Mouse (Mus musculus) liver, adult 2 months (tissue): ENCODE measurements around the gene Gm21560. TPM values are rescaled to one million over a fixed set of nuclear protein-coding genes. Genes with fewer than 3 reads are reported as not detected.
"Not testable (repeated sequence)": the region's sequence is repeated elsewhere in the genome, so short reads cannot be mapped to it uniquely, and the experiment has no call there.

Experiments used
- DNase-seq: peaks from one replicate; pipeline ENCODE4 v3.0.0-alpha.2; 2011; ENCODE audit warnings: low read depth, low spot score; ENCODE audit errors: extremely low read depth
- H3K27ac ChIP-seq: fragments of 200-500 bp; replicated peaks from 2 replicates; pipeline ENCODE4 v1.5.1; 2012; ENCODE audit warnings: low read depth, mild to moderate bottlenecking, control low read depth, inconsistent platforms, low read length; ENCODE audit not compliant: insufficient read depth
- H3K27me3 ChIP-seq: fragments of 200-500 bp; 2 replicates; pipeline ENCODE4 v1.6.1; 2012; ENCODE audit warnings: mild to moderate bottlenecking, moderate library complexity, low read length, inconsistent platforms; ENCODE audit not compliant: control insufficient read depth, insufficient read depth
- H3K36me3 ChIP-seq: fragments of 200-500 bp; 2 replicates; pipeline ENCODE4 v1.6.1; 2012; ENCODE audit warnings: low read length, inconsistent platforms; ENCODE audit not compliant: control insufficient read depth, insufficient read depth
- H3K4me1 ChIP-seq: fragments of 200-500 bp; 2 replicates; pipeline ENCODE4 v1.6.1; 2011; ENCODE audit warnings: low read length; ENCODE audit not compliant: control insufficient read depth, insufficient read depth
- H3K4me3 ChIP-seq: fragments of 200-500 bp; 2 replicates; pipeline ENCODE4 v1.5.1; 2011; ENCODE audit warnings: low read depth, mild to moderate bottlenecking, control low read depth, low read length, moderate library complexity; ENCODE audit not compliant: insufficient read depth
- H3K79me2 ChIP-seq: fragments of 200-500 bp; 2 replicates; pipeline ENCODE4 v1.6.1; 2012; ENCODE audit warnings: inconsistent platforms, mild to moderate bottlenecking, low read length, moderate library complexity; ENCODE audit not compliant: control insufficient read depth, insufficient read depth
- H3K9ac ChIP-seq: fragments of 200-500 bp; 2 replicates; pipeline ENCODE4 v1.6.1; 2012; ENCODE audit warnings: low read depth, mild to moderate bottlenecking, control low read depth, inconsistent platforms, low read length
- WGBS: fragments of 180-500 bp; shearing (Covaris S2); methylation state at CpG from one replicate; pipeline ENCODE4 v1.1.7; 2018; 5-methylcytosine and 5-hydroxymethylcytosine counted together
- polyA plus RNA-seq: library from polyadenylated mRNA; depleted of rRNA; stranded (reverse); fragments of >200 nt; gene quantifications from 2 replicates; pipeline ENCODE4 v1.2.3, GENCODE M21; 2012; rRNA removed
- total RNA-seq: library from RNA; depleted of rRNA; stranded (reverse); fragments of >200 nt; gene quantifications from 2 replicates; pipeline ENCODE4 v1.2.3, GENCODE M21; 2014; rRNA removed

The Gm21560 gene
- total RNA-seq (not detected in 2 replicates), polyA plus RNA-seq (not detected in 2 replicates)

- H3K4me1 ChIP-seq, H3K9ac ChIP-seq, H3K36me3 ChIP-seq, H3K79me2 ChIP-seq, H3K27me3 ChIP-seq, H3K4me3 ChIP-seq, H3K27ac ChIP-seq, DNase-seq: not testable (repeated sequence)
- 60% methylated on average over 2 of the region's 2 CpGs for WGBS
These were observed at the start of gene Gm21560 for GRCm38 (mm10) chr14:6219192-6219591. TSS of gene Gm21560 (minus strand) at chr14:6219292.

- DNase-seq, H3K27ac ChIP-seq, H3K4me1 ChIP-seq, H3K4me3 ChIP-seq, H3K9ac ChIP-seq, H3K27me3 ChIP-seq, H3K36me3 ChIP-seq, H3K79me2 ChIP-seq: not testable (repeated sequence)
- WGBS, result 68% methylated on average over 6 of the region's 9 CpGs
These were observed 55.6 kb downstream of the Gm21560 start for GRCm38 (mm10) chr14:6163538-6163937.

DNA sequence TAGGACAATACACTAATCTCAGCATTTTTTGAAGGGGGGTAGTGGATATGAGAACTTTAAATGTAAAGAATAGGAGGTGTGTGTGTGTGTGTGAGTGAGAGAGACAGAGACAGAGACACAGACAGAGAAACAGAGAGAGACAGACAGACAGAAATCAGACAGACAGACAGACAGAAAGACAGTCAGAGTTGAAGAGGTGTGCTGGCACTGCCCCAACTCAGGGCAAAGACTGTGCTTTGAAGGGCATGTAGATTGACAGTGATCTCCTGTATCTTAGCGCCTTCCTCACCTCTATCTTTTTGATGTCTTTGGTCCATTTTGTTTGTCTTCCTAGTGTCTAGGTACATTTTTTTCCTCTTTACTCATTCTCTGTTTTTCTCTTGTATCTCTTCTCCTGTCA lies 58.0 kb downstream of the Gm21560 start:
- H3K9ac ChIP-seq, H3K27me3 ChIP-seq, H3K27ac ChIP-seq, H3K4me3 ChIP-seq, DNase-seq, H3K4me1 ChIP-seq, H3K79me2 ChIP-seq, H3K36me3 ChIP-seq: not testable (repeated sequence)
- 86% methylated on average over 1 of the region's 1 CpGs for WGBS

Other genes with a start within 250 kb of the Gm21560 start
- not detected in 2 replicates for gene Gm3453, start 240.2 kb downstream of the Gm21560 start, total RNA-seq
- not detected in 2 replicates for gene Gm3453, start 240.2 kb downstream of the Gm21560 start, polyA plus RNA-seq
- not detected in 2 replicates for gene Gm6337, start 161.0 kb downstream of the Gm21560 start, total RNA-seq
- gene Gm6337, start 161.0 kb downstream of the Gm21560 start, polyA plus RNA-seq, result not detected in 2 replicates
- not detected in 2 replicates for gene Gm8206, start 125.3 kb downstream of the Gm21560 start, total RNA-seq
- not detected in 2 replicates for gene Gm8206, start 125.3 kb downstream of the Gm21560 start, polyA plus RNA-seq
- not detected in 2 replicates for gene Gm3468, start 110.6 kb downstream of the Gm21560 start, total RNA-seq
- gene Gm3468, start 110.6 kb downstream of the Gm21560 start, polyA plus RNA-seq, result not detected in 2 replicates
- not detected in 2 replicates for gene Gm3476, start 93.5 kb downstream of the Gm21560 start, total RNA-seq
- not detected in 2 replicates for gene Gm3476, start 93.5 kb downstream of the Gm21560 start, polyA plus RNA-seq
- gene Gm3411, start 68.0 kb upstream of the Gm21560 start, total RNA-seq, result not detected in 2 replicates
- not detected in 2 replicates for gene Gm3411, start 68.0 kb upstream of the Gm21560 start, polyA plus RNA-seq
- not detected in 2 replicates for gene Gm21103, start 85.6 kb upstream of the Gm21560 start, total RNA-seq
- gene Gm21103, start 85.6 kb upstream of the Gm21560 start, polyA plus RNA-seq, result not detected in 2 replicates
- gene Gm3618, start 124.4 kb upstream of the Gm21560 start, total RNA-seq, result not detected in 2 replicates
- not detected in 2 replicates for gene Gm3618, start 124.4 kb upstream of the Gm21560 start, polyA plus RNA-seq
- not detected in 2 replicates for gene Gm16440, start 171.0 kb upstream of the Gm21560 start, total RNA-seq
- gene Gm16440, start 171.0 kb upstream of the Gm21560 start, polyA plus RNA-seq, result not detected in 2 replicates
- not detected in 2 replicates for gene Gm3591, start 193.2 kb upstream of the Gm21560 start, total RNA-seq
- not detected in 2 replicates for gene Gm3591, start 193.2 kb upstream of the Gm21560 start, polyA plus RNA-seq
- not detected in 2 replicates for gene Gm3594, start 225.3 kb upstream of the Gm21560 start, total RNA-seq
- gene Gm3594, start 225.3 kb upstream of the Gm21560 start, polyA plus RNA-seq, result not detected in 2 replicates